Mouse (Mus musculus) naive thymus-derived CD4-positive, alpha-beta T cell, adult 2 months (primary cell): ENCODE results near the gene Ift57.

Source experiments
- DNase-seq: peaks from one replicate; pipeline ENCODE4 v3.0.0-alpha.2; 2011; ENCODE audit warnings: low read depth

Gene Ift57

GRCm38 (mm10) chr16:49793596-49793995 lies 94.6 kb downstream of the Ift57 start:
- DNase-seq: peak; percentile 42

GRCm38 (mm10) chr16:49796271-49796670 lies 97.2 kb downstream of the Ift57 start:
- DNase-seq: no peak

GRCm38 (mm10) chr16:49796954-49797353 lies 97.9 kb downstream of the Ift57 start:
- peak; percentile 63 for DNase-seq

- peak; percentile 72 for DNase-seq
Measured at GRCm38 (mm10) chr16:49798790-49799189, 99.8 kb downstream of the Ift57 start.

GRCm38 (mm10) chr16:49799597-49800561 lies 100.8 kb downstream of the Ift57 start, which contains the start of gene Cd47:
Cd47 (plus strand) TSS chr16:49800533.
- peak; percentile 50 for DNase-seq

- DNase-seq: peak; percentile 31
Measured at GRCm38 (mm10) chr16:49800996-49801395, 102.0 kb downstream of the Ift57 start.

GRCm38 (mm10) chr16:49801399-49801798 lies 102.4 kb downstream of the Ift57 start:
- DNase-seq: peak; percentile 66

GRCm38 (mm10) chr16:49802993-49803392 lies 104.0 kb downstream of the Ift57 start:
- no peak for DNase-seq

GRCm38 (mm10) chr16:49803932-49804461 lies 105.0 kb downstream of the Ift57 start:
- DNase-seq: peak; percentile 41

- no peak for DNase-seq
Measured at GRCm38 (mm10) chr16:49806920-49807319, 107.9 kb downstream of the Ift57 start.

GRCm38 (mm10) chr16:49807419-49807841 lies 108.4 kb downstream of the Ift57 start:
- peak; percentile 64 for DNase-seq

GRCm38 (mm10) chr16:49807862-49808430 lies 108.9 kb downstream of the Ift57 start:
- no peak for DNase-seq

GRCm38 (mm10) chr16:49811897-49812296 lies 112.9 kb downstream of the Ift57 start:
- no peak for DNase-seq

- no peak for DNase-seq
Measured at GRCm38 (mm10) chr16:49812821-49813616, 114.0 kb downstream of the Ift57 start.

- no peak for DNase-seq
Measured at GRCm38 (mm10) chr16:49814419-49814818, 115.4 kb downstream of the Ift57 start.
